Mouse (Mus musculus) limb, embryonic 14.5 days (tissue): ENCODE data around the gene Dact1. TPM values are rescaled to one million over a fixed set of nuclear protein-coding genes. Genes with fewer than 3 reads are reported as not detected.

ENCODE experiments used
- ATAC-seq: fragments of 200-750 bp; cut with Nextera tagmentation; 2 replicates; pipeline ENCODE4 v1.8.0; 2017; ENCODE audit warnings: low read depth, moderate number of reproducible peaks, moderate TSS enrichment; ENCODE audit not compliant: low FRiP score
- DNase-seq: peaks from one replicate; pipeline ENCODE4 v3.0.0-alpha.2; 2015; ENCODE audit warnings: low spot score
- H3K27ac ChIP-seq: fragments of 300-500 bp; sonication (generic); replicated peaks from 2 replicates; pipeline ENCODE4 v1.5.1; 2014; ENCODE audit warnings: low read depth, mild to moderate bottlenecking, low read length, moderate library complexity, mixed read lengths
- H3K27me3 ChIP-seq: fragments of 300-500 bp; sonication (generic); 2 replicates; pipeline ENCODE4 v1.6.1; 2014; ENCODE audit warnings: low read length, mixed read lengths; ENCODE audit not compliant: control insufficient read depth, insufficient read depth
- H3K36me3 ChIP-seq: fragments of 300-500 bp; sonication (generic); 2 replicates; pipeline ENCODE4 v1.6.1; 2014; ENCODE audit warnings: mild to moderate bottlenecking, low read length, moderate library complexity, mixed read lengths; ENCODE audit not compliant: control insufficient read depth, insufficient read depth
- H3K4me1 ChIP-seq: fragments of 300-500 bp; sonication (generic); 2 replicates; pipeline ENCODE4 v1.6.1; 2014; ENCODE audit warnings: antibody characterized with exemption, low read length, mixed read lengths; ENCODE audit not compliant: control insufficient read depth, insufficient read depth
- H3K4me2 ChIP-seq: fragments of 300-500 bp; sonication (generic); replicated peaks from 2 replicates; pipeline ENCODE4 v1.6.1; 2014; ENCODE audit warnings: low read depth, mild to moderate bottlenecking, low read length, moderate library complexity; ENCODE audit not compliant: severe bottlenecking
- H3K4me3 ChIP-seq: fragments of 300-500 bp; sonication (generic); replicated peaks from 2 replicates; pipeline ENCODE4 v1.5.1; 2014; ENCODE audit warnings: low read length
- H3K9ac ChIP-seq: fragments of 300-500 bp; sonication (generic); 2 replicates; pipeline ENCODE4 v1.6.1; 2014; ENCODE audit warnings: mild to moderate bottlenecking, low read depth, low read length, moderate library complexity; ENCODE audit not compliant: severe bottlenecking
- H3K9me3 ChIP-seq: fragments of 300-500 bp; sonication (generic); 2 replicates; pipeline ENCODE4 v1.6.1; 2016; ENCODE audit warnings: low read length; ENCODE audit not compliant: control insufficient read depth
- POLR2A ChIP-seq: fragments of 200-500 bp; IDR thresholded peaks from 2 replicates; pipeline ENCODE4 v1.8.0; 2012; ENCODE audit warnings: inconsistent platforms, mild to moderate bottlenecking, moderate library complexity, borderline replicate concordance; ENCODE audit not compliant: insufficient read depth, insufficient read length; ENCODE audit errors: extremely low read depth
- WGBS: fragments of 180-500 bp; shearing (Covaris S2); extraction: QIAGEN DNeasy Blood & Tissue Kit; methylation state at CpG from one replicate; pipeline ENCODE4 v1.1.7; 2014; 5-methylcytosine and 5-hydroxymethylcytosine counted together
- polyA plus RNA-seq, 2 experiments: library from polyadenylated mRNA; depleted of rRNA in 1 of 2; stranded (reverse) in 1 of 2; unstranded in 1 of 2; fragments of >200 nt; fragmentation: Nextera tagmentation in 1 of 2; extraction: Ambion mirVana in 1 of 2; gene quantifications; 2 replicates each; pipeline versions ENCODE4 v1.2.1 to v1.2.3; 2012 to 2014

Dact1 gene
- polyA plus RNA-seq, 2 experiments, result 14.8 to 30.4 TPM

DNA sequence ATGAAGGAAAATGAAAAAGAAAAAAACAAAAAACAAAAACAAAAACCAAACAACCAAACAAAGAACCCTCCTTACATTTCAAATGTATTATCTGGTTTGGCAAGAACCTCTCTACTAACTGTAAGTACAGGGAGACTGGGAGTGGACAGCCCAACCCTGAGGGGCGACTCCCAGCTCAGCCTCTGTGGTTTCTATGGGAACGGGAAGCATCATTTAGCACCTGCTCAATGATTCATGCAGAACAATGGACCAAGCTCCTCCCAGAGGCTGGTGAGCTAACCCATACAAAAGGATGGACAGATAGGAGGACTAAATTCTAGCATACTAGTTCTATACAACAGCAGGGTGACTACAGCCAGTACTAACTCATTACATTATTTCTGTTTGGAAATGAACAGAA lies 40.4 kb downstream of the Dact1 start:
- Histone ChIP-seq H3K9me3 (no peaks in the 10 kb centered on the region), H3K9ac (no peak overlapping the region)
- WGBS, result 83% methylated on average over 2 of the region's 2 CpGs

GRCm38 (mm10) chr12:71354656-71355055 lies 45.0 kb downstream of the Dact1 start:
- ATAC-seq, result no peak

More for the DNA sequence above, 40.4 kb downstream of the Dact1 start:
- H3K4me2 ChIP-seq, result no peak overlapping the region
- TF ChIP-seq POLR2A, result no peak
- DNase-seq (no peak), ATAC-seq (no peak)
- H3K27me3 ChIP-seq, result no peaks in the 10 kb centered on the region
- H3K27ac ChIP-seq, result no peak overlapping the region
- peaks cover 13% of the 10 kb centered on the region for H3K4me1 ChIP-seq
- no peak overlapping the region for H3K4me3 ChIP-seq
- no peaks in the 10 kb centered on the region for H3K36me3 ChIP-seq

DNA sequence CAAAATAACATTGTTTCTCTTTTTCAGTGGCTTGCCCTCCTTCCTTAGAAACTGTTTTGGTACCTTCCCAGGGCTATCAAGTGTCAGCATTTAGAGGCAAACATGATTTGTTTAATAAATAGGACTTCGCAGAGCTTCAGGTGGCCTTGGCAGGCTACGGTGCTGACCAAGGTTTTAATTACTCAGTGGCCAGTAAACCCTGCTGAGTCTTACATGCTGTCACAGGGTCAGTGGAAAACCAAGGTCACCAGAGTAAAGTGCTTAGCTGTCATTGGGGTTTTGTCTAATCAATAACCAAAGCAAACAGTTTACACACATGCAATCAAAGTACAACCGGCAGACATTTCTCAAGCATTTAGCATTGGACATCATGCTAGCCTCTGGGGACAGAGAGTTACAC lies 45.4 kb downstream of the Dact1 start:
- Histone ChIP-seq H3K27me3 (no peaks in the 10 kb centered on the region), H3K4me2 (no peak overlapping the region), H3K4me1 (no peaks in the 10 kb centered on the region), H3K4me3 (no peak overlapping the region), H3K9me3 (no peaks in the 10 kb centered on the region), H3K36me3 (no peaks in the 10 kb centered on the region), H3K27ac (no peak overlapping the region), H3K9ac (no peak overlapping the region)
- no peak for TF ChIP-seq POLR2A
- 56% methylated on average over 3 of the region's 3 CpGs for WGBS
- no peak for DNase-seq
- ATAC-seq, result no peak

More at GRCm38 (mm10) chr12:71354656-71355055, 45.0 kb downstream of the Dact1 start:
- Histone ChIP-seq H3K4me1 (no peaks in the 10 kb centered on the region), H3K27ac (no peak overlapping the region), H3K27me3 (no peaks in the 10 kb centered on the region), H3K9ac (no peak overlapping the region), H3K36me3 (no peaks in the 10 kb centered on the region), H3K4me3 (no peak overlapping the region), H3K9me3 (no peaks in the 10 kb centered on the region), H3K4me2 (no peak overlapping the region)
- WGBS, result 60% methylated on average over 10 of the region's 10 CpGs
- no peak for DNase-seq
- TF ChIP-seq POLR2A, result no peak

GRCm38 (mm10) chr12:71361616-71362015 lies 51.9 kb downstream of the Dact1 start:
- H3K9ac ChIP-seq, result no peak overlapping the region
- 83% methylated on average over 7 of the region's 7 CpGs for WGBS
- H3K27me3 ChIP-seq, result no peaks in the 10 kb centered on the region
- H3K9me3 ChIP-seq, result no peaks in the 10 kb centered on the region
- H3K36me3 ChIP-seq, result no peaks in the 10 kb centered on the region
- DNase-seq (no peak), ATAC-seq (no peak)
- no peak overlapping the region for H3K4me2 ChIP-seq
- TF ChIP-seq POLR2A, result no peak
- no peak overlapping the region for H3K27ac ChIP-seq
- H3K4me1 ChIP-seq, result no peaks in the 10 kb centered on the region
- no peak overlapping the region for H3K4me3 ChIP-seq

- Histone ChIP-seq H3K36me3 (no peaks in the 10 kb centered on the region), H3K4me1 (no peaks in the 10 kb centered on the region), H3K4me3 (no peak overlapping the region), H3K9ac (no peak overlapping the region), H3K27ac (no peak overlapping the region), H3K9me3 (no peaks in the 10 kb centered on the region), H3K27me3 (no peaks in the 10 kb centered on the region), H3K4me2 (no peak overlapping the region)
- WGBS, result 90% methylated on average over 8 of the region's 8 CpGs
- DNase-seq (no peak), ATAC-seq (no peak)
- no peak for TF ChIP-seq POLR2A
Measured at GRCm38 (mm10) chr12:71362425-71362824, 52.7 kb downstream of the Dact1 start.

GRCm38 (mm10) chr12:71364106-71364505 lies 54.4 kb downstream of the Dact1 start:
- H3K4me2 ChIP-seq, result no peak overlapping the region
- no peaks in the 10 kb centered on the region for H3K27me3 ChIP-seq
- no peaks in the 10 kb centered on the region for H3K9me3 ChIP-seq
- TF ChIP-seq POLR2A, result no peak
- no peak overlapping the region for H3K27ac ChIP-seq
- no peak for ATAC-seq
- no peaks in the 10 kb centered on the region for H3K36me3 ChIP-seq
- H3K4me3 ChIP-seq, result no peak overlapping the region
- H3K4me1 ChIP-seq, result no peaks in the 10 kb centered on the region
- 64% methylated on average over 7 of the region's 7 CpGs for WGBS
- H3K9ac ChIP-seq, result no peak overlapping the region
- no peak for DNase-seq
